Mouse (Mus musculus): Measurements from ENCODE around the gene Speer4f2.

DNA sequence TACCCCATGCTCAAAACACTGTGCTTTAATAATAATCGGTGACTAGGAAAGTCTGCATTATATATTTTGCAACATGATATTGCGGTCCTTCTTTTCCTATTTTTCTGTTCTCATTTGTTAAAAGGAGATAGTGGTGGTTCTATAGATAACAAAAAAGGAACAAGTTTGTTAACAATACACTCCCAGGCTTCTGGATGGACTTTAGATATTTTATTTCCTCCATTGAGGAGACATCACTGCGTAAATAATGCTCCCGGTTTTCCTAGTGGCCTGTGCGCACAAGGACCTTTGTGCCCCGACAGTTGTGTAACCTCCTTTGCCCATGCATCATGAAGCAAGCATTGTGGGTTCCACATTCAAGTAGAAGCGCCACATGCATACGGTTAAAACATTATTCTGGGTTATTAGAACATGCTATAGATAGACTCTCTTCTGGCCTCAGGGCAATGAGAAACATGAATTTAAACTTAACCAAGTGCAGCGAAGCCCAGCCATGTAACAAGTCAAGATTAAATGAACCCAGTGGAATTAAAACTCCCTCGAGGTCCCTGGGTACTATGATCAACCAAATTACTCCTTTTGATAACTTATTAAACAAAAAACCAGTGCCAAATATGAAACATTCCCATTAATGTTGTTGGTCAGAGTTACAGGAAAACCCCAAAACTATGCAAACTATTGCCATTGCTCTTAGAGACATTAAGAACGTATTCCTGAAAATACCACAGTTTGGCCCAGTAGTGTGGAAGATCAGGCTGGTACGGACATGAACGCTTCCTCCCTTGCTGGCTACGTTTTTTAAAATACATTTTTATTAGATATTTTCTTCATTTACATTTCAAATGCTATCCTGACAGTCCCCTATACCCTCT is 28.5 kb downstream of the Speer4f2 start:
- TF ChIP-seq CTCF (conservative IDR thresholded peaks at IDR 0.05; ENCODE audit: insufficient read depth, insufficient read length, low read depth, low read length) (no peak), POLR2A (IDR thresholded peaks at IDR 0.05; ENCODE audit: low read depth, low read length) (no peak)
